Mouse (Mus musculus) ES-E14 (cell line): ENCODE results near the gene Trappc11.

Experiments used
- CHD2 ChIP-seq: IDR thresholded peaks from 2 replicates; pipeline ENCODE4 v1.6.1; 2014; ENCODE audit warnings: mild to moderate bottlenecking, low read depth, low read length, inconsistent platforms
- HCFC1 ChIP-seq: IDR thresholded peaks from 2 replicates; pipeline ENCODE4 v1.6.1; 2012; ENCODE audit warnings: low read length, inconsistent platforms, borderline replicate concordance; ENCODE audit not compliant: insufficient read depth
- MAFK ChIP-seq: IDR thresholded peaks from 2 replicates; pipeline ENCODE4 v1.6.1; 2014; ENCODE audit warnings: mild to moderate bottlenecking, low read depth, low read length, inconsistent platforms; ENCODE audit not compliant: insufficient read depth
- ZC3H11A ChIP-seq: IDR thresholded peaks from 2 replicates; pipeline ENCODE4 v1.6.1; 2012; ENCODE audit warnings: low read depth, mild to moderate bottlenecking, inconsistent platforms, low read length, borderline replicate concordance
- ZNF384 ChIP-seq: IDR thresholded peaks from 2 replicates; pipeline ENCODE4 v1.6.1; 2012; ENCODE audit warnings: low read depth, low read length, inconsistent platforms

DNA sequence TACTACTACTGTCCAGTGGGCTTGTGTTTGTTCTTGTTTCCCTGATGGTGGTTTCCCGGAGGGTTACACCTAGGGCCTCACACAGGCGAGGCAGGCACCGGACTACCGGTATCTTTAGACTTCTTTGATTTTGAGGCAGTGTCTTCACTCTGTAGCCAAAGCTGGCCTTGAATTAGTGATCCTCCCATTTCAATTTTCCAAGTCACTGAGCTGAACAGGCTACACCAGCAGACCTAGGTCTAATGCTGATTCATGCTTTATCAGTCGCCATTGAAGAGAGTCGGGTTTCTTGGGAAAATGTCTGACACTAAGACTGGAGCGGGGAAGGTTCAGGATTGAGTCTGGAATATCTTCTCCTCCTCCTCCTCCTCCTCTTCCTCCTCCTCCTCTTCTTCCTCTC is 40.2 kb upstream of the Trappc11 start:
- no peak for TF ChIP-seq MAFK
- no peak for TF ChIP-seq CHD2
- TF ChIP-seq HCFC1: no peak
- TF ChIP-seq ZC3H11A: no peak
- TF ChIP-seq ZNF384: no peak
